Mouse (Mus musculus): ENCODE measurements around the gene Gm47995.
"Not testable (repeated sequence)": the region's sequence is repeated elsewhere in the genome, so short reads cannot be mapped to it uniquely, and the experiment has no call there.

Gene Gm47995

GRCm38 (mm10) chr1:151186879-151187424 is 11.3 kb upstream of the Gm47995 start:
- DNase-seq: not testable (repeated sequence)

GRCm38 (mm10) chr1:151188469-151188868 is 9.8 kb upstream of the Gm47995 start:
- no peak for DNase-seq

GRCm38 (mm10) chr1:151192075-151192474 is 6.2 kb upstream of the Gm47995 start, which contains the start of gene Gm8947:
Gene Gm8947 (plus strand): TSS chr1:151192376.
- not testable (repeated sequence) for DNase-seq

- DNase-seq: not testable (repeated sequence)
Observed at GRCm38 (mm10) chr1:151192739-151193138, 5.5 kb upstream of the Gm47995 start.

GRCm38 (mm10) chr1:151195986-151196385 is 2.3 kb upstream of the Gm47995 start:
- not testable (repeated sequence) for DNase-seq

- not testable (repeated sequence) for DNase-seq
Observed at GRCm38 (mm10) chr1:151196690-151197089, 1.6 kb upstream of the Gm47995 start.

- DNase-seq: not testable (repeated sequence)
Observed at GRCm38 (mm10) chr1:151200620-151201019, 2.4 kb downstream of the Gm47995 start.

- DNase-seq: not testable (repeated sequence)
Observed at GRCm38 (mm10) chr1:151202771-151203170, 4.5 kb downstream of the Gm47995 start.

GRCm38 (mm10) chr1:151203818-151204217 is 5.6 kb downstream of the Gm47995 start, which contains the start of gene 3110040M04Rik:
Gene 3110040M04Rik (plus strand): TSS chr1:151204121.
- not testable (repeated sequence) for DNase-seq

- not testable (repeated sequence) for DNase-seq
Observed at GRCm38 (mm10) chr1:151208493-151208892, 10.2 kb downstream of the Gm47995 start.

- not testable (repeated sequence) for DNase-seq
Observed at GRCm38 (mm10) chr1:151208944-151209343, 10.7 kb downstream of the Gm47995 start.

GRCm38 (mm10) chr1:151209824-151210355 is 11.6 kb downstream of the Gm47995 start, which contains the start of gene Gm47996:
Gene Gm47996 (plus strand): TSS chr1:151210131.
- not testable (repeated sequence) for DNase-seq

- not testable (repeated sequence) for DNase-seq
Observed at GRCm38 (mm10) chr1:151211666-151212065, 13.4 kb downstream of the Gm47995 start.

- DNase-seq: no peak
Observed at GRCm38 (mm10) chr1:151214862-151215261, 16.6 kb downstream of the Gm47995 start.

- DNase-seq: no peak
Observed at GRCm38 (mm10) chr1:151215985-151216384, 17.7 kb downstream of the Gm47995 start.

- DNase-seq: no peak
Observed at GRCm38 (mm10) chr1:151216417-151216816, 18.2 kb downstream of the Gm47995 start.

GRCm38 (mm10) chr1:151219045-151219444 is 20.8 kb downstream of the Gm47995 start:
- no peak for DNase-seq

- DNase-seq: no peak
Observed at GRCm38 (mm10) chr1:151220098-151220497, 21.9 kb downstream of the Gm47995 start.

GRCm38 (mm10) chr1:151222561-151223267 is 24.5 kb downstream of the Gm47995 start:
- no peak for DNase-seq

GRCm38 (mm10) chr1:151223377-151223776 is 25.1 kb downstream of the Gm47995 start:
- DNase-seq: no peak

GRCm38 (mm10) chr1:151224536-151224935 is 26.3 kb downstream of the Gm47995 start:
- no peak for DNase-seq

- no peak for DNase-seq
Observed at GRCm38 (mm10) chr1:151227506-151227905, 29.3 kb downstream of the Gm47995 start.

- no peak for DNase-seq
Observed at GRCm38 (mm10) chr1:151228320-151228989, 30.2 kb downstream of the Gm47995 start.

Measured in cerebellum, adult 9-11 months (tissue).